Mouse (Mus musculus) adrenal gland, postnatal 36 days (tissue): ENCODE results near the gene Ppp1ca. TPM values are rescaled to one million over a fixed set of nuclear protein-coding genes. Genes with fewer than 3 reads are reported as not detected.

Experiments
- DNase-seq, 2 experiments: peaks; one replicate each; pipeline ENCODE4 v3.0.0; 2021; ENCODE audit warnings: mixed read lengths in 1 of 2
- total RNA-seq, 2 experiments: library from RNA; stranded (reverse); gene quantifications; 2 replicates each; pipeline ENCODE4 v1.2.3; 2021

The Ppp1ca gene
- total RNA-seq, 2 experiments from 2014 or later, result 403 to 410 TPM

DNA sequence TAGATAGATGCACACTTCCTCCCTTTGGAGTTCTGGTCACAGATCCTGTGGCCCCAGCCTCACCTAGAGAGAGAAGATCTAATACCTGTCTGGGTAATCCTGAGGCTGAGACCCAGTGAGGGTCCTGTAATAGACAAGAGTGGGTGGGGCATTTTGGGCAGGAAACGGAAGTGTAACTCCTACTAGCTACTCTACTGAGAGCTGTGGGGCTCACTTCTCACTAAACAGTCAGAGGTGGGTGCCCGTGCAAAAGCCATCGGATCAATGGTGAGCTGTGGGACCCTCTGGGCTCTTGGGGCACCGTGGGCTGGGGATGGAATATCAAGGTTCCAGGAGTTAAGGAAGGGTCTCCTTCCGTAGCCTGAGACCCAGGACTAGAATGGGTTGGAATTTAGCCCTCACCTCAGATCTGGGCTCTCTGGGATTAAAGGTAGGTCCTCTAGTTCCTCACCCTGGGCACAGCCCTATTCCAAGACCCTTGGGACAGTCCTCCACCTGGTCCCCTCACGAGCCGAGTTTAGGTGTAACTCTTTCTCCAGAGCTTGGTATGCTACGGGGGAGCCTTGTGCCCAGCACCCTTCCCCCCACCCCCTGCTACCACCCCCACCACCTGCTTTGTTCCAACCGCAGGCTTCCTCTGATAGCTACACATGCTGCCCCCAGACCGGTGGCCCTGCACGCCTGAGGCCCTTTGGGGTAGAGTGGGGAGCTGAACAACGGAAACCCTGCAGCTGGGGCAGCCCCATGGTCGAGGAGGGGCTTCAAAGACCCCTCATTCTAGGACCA is 37.2 kb upstream of the Ppp1ca start:
- DNase-seq, result no peak

- DNase-seq, result no peak
Observed at GRCm38 (mm10) chr19:4155223-4156072, 36.4 kb upstream of the Ppp1ca start.

DNA sequence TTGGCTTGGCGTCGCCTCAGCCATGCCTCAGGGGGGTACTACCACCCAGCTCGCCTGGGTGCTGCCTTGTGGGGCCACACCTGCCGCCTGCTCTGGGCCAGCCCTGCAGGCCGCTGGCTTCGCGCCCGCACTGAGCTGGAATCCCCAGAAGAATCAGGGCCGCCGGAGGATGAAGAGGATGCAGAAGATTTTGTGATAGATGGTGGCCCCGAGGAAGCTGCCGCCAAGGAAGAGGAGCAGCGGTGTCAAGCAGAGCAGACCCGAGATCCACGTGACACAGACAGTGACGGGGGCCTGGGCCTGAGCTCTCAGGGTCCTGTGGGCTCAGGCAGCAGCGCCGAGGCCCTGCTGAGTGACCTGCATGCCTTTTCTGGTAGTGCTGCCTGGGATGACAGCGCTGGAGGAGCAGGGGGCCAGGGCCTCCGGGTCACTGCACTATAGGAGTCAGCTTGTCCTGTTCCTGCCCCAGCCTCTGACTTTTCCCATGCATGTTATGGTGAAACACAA is 35.7 kb upstream of the Ppp1ca start:
- DNase-seq, result no peak

- no peak for DNase-seq
Observed at GRCm38 (mm10) chr19:4156771-4157170, 35.1 kb upstream of the Ppp1ca start.

- no peak for DNase-seq
Observed at GRCm38 (mm10) chr19:4159049-4159448, 32.8 kb upstream of the Ppp1ca start.

DNA sequence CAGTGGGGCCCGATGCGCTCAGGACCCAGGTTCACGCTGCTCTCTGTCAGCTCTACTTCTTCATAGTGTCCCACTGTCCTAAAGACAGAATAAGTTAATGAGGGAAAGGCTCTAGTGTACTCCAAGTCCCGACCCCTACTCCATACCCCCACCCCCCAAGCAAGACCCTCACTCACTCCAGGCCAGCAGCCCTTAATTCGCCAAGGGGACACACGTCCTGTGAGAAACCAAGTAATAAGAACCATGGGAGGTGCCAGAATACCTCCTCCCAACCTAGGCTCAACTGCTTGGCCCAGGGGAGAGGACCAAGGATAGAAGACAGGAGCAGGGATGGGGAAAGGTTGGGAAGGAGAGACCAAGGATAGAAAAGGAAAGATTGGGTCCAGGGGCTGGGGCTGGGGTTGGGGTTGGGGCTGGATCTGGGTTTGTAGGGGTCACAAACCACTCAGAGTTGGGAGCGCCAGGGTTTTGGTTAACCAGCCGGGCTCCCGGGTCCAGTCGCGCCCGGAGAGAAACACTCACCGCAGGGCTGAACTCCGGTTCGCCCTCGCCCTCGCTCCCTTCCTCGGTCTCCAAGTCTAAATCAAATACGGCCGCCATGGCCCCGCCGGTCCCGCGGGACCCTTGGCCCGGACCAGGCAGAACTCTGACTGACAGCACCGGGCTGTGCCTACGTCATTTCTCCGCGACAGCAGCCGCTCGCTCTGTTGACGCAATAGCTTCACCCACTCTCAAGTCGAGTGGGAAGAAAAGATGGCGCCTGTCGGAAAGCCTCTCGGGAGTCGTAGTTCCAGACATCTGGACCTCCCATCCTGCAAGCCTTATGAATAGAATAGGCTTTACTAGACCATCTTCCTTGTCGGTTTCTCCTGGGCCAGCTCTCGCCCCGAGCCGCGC is 29.0 kb upstream of the Ppp1ca start, which contains the start of gene Rps6kb2:
TSS of gene Rps6kb2 (minus strand) at position 709 of the 897 bp plus-strand sequence.
- DNase-seq, result peak; percentile 96 to 97

- DNase-seq, result no peak
Observed at GRCm38 (mm10) chr19:4163543-4163887, 28.4 kb upstream of the Ppp1ca start.

DNA sequence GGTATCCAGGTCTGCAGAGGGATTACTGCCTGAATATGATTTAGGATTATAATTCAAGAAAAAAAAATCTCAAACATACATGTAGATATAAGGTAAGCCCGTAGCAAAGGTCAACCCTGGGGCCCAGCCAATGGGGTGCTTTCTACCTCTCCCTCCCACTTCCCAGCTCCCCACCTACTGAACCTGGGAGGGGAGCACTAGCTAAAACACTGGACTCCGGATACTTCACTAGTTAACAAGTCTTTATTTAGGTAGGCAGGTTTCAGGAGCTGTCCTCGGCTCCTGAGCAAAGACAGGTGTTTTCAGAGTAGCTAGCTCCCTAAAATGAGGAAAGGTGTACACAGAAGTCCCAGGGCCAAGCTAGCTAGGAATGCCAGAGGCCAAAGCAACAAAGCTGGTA is 27.8 kb upstream of the Ppp1ca start:
- DNase-seq, result no peak

DNA sequence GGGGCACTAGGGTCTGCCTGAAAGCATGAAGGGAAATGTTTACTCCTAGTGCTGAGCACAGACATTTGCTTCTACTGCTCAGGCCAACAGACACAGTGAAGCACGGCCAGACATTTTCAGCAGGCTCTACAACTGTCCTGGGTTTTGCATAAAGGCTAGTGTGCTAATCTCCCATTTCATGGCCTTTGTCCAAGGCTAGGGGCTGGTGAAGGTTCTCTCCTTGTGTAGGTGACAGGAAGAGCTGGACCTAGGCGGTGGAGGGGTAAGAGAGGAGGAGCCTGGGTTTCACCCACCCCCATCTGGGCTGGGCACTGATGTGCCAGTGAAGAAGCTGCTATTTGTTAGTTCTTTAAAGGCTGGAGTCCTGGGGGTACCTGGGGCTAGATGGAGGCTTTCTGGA is 27.1 kb upstream of the Ppp1ca start:
- peak; percentile 69 for DNase-seq

DNA sequence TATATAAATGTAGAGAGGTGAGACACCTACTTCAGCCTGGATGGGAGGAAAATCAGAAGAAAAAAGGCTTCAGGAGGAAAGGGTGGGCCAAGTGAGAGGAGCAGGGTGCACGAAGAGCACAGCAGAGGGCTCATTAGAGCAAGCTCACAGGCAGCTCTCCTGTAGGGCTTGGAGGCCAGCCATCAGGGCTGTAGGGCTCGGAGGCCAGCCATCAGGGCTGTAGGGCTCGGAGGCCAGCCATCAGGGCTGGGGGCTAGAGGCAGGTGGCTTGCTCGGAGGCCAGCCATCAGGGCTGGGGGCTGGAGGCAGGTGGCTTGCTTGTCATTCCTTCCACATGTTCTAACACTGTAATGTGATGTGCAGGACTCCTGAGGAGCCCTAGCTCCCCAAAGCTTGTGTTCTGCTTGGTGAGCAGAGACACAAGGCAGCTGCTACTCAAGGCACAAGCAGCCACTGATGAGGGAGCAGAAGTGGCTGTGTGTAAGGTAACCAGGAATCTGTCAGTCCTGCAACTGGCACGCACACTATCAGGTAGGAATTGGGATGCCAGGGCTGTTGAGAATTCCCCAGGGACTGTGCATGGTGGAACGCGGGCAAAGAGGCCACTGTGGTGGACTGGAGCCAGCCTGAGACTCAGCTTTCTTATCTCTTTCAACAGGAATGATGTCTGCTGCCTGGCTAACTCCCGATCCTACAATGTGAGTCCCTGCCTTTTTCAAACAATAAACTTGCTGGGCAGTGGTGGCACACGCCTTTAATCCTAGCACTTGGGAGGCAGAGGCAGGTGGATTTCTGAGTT is 25.0 kb upstream of the Ppp1ca start:
- DNase-seq, result peak; percentile 55 to 57

DNA sequence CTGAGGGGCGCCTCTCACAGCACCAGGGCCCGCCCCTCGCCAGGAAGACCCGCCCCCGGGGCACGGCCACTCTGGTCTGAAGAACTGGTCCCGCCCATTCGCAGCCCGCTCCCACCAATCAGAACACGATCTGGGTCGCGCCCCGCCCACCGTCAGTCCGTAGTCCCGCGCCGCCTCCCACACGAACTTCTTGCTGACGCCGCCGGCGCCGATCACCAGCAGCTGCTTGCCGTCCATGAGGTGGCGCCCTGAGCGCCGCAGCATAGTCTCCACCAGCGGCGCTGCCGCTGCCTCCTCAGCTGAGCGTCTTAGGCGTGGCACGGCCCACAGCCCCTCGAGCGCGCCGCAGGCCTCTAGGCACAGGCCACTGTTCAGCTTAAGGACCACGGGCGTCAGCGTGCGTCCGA is 22.5 kb upstream of the Ppp1ca start:
- peak; percentile 100 for DNase-seq

DNA sequence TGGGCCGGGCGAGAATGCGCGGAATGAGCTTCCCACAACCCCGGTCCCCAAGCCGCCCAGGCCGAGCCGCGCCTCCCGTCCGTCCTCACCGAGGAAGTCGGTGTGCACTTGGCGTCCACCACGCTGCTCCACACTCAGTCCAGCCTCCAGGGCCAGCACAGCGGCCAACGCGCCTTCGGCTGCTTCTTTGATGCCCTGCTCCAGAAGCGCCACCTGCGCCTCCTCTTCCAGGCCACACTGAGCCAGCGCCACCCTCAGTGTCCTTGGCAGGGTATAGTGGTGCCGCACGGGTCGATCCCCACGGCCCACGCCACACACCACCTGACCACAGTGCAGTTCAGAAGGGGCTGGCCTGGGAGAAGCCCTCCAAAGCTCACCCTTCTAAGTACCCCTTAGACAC is 22.1 kb upstream of the Ppp1ca start:
- peak in 1 of 2 experiments; percentile 57 for DNase-seq

GRCm38 (mm10) chr19:4170723-4171392 is 21.0 kb upstream of the Ppp1ca start:
- no peak for DNase-seq

GRCm38 (mm10) chr19:4171393-4172290 is 20.2 kb upstream of the Ppp1ca start:
- no peak for DNase-seq

- no peak for DNase-seq
Observed at GRCm38 (mm10) chr19:4172925-4173324, 18.9 kb upstream of the Ppp1ca start.

DNA sequence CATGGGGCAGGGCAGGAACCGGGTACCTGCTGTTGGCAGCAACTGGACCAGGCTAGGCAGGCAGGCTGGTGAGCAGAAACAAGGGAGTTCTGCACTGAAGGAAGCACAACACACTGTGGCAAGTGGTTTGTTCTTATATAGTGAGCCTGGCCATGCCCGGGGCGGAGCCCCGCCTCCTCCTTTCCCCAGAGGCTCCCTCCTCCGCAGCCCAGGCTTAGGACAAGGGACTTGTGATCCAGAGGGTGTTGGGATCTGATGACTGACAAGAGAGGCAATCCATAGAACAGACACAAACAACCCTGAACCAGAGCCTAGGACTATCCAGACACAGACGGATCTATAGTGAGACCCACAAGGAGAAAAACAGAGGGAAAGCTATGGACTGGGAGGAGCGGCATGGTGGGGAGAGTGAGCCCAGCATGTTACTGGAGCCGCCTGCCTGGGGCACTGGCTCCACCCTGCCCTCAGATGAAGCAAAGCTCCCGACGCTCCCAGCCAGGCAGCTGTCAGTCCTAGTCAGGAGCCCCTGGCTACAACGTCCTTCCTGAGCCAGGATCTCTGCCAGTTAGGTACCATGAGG is 16.4 kb upstream of the Ppp1ca start, which contains the start of gene Carns1:
TSS of gene Carns1 (minus strand) at position 112 of the 580 bp plus-strand sequence.
- no peak for DNase-seq

DNA sequence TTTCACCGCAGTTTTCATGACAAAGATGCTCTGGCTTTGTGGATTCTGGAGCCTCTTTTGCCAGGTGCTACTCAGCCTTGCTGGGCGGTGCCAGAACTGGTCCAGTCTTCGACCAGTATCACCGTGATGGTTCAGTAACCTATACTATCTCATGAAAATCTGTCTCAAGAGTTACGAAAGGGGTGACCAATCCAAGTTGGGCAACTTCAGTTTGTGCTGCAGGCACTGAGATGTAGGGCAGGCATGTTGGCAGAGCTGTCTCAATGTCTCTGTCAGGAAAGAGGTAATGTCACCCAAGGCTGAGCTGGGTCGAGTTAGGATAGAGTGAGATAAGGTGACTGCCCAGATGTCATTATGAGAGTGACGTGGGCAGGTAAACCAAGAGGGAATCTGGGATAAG is 11.5 kb upstream of the Ppp1ca start:
- no peak for DNase-seq

- DNase-seq, result peak; percentile 82 to 85
Observed at GRCm38 (mm10) chr19:4181892-4182291, 10.0 kb upstream of the Ppp1ca start.

GRCm38 (mm10) chr19:4183689-4184088 is 8.2 kb upstream of the Ppp1ca start:
- DNase-seq, result no peak
